Mouse (Mus musculus): ENCODE data around the gene Tdrd3.

- TF ChIP-seq GATA1 (IDR thresholded peaks at IDR 0.05; ENCODE audit: borderline replicate concordance, low read length) (no peak), FLI1 (IDR thresholded peaks at IDR 0.05; ENCODE audit: low read length) (no peak)
Measured at GRCm38 (mm10) chr14:87461543-87461942, 45.1 kb downstream of the Tdrd3 start.
